Mouse (Mus musculus): ENCODE measurements at regions not wholly inside any gene's neighbourhood (a gene's known extent, or its start where the extent isn't known, plus 50 kb on each side); places are given as distances from the start of the nearest gene placed in this dataset.

- TF ChIP-seq ZMIZ1 (IDR thresholded peaks at IDR 0.05; ENCODE audit: low read depth, low read length) (no peak), CTCF (conservative IDR thresholded peaks at IDR 0.05 in 1 of 2, IDR thresholded peaks at IDR 0.05 in 1 of 2; ENCODE audit: low read depth in 2 of 2, low read length in 2 of 2) (no peak), GABPA (IDR thresholded peaks at IDR 0.05; ENCODE audit: insufficient replicate concordance, low read depth, low read length) (no peak), USF1 (IDR thresholded peaks at IDR 0.05; ENCODE audit: low read depth, low read length) (no peak), POLR2AphosphoS2 (IDR thresholded peaks at IDR 0.05; ENCODE audit: low read depth, low read length) (no peak), POLR2A (IDR thresholded peaks at IDR 0.05; ENCODE audit: low read depth, low read length) (no peak), MAFK (IDR thresholded peaks at IDR 0.05; ENCODE audit: insufficient replicate concordance, low read length) (no peak), CHD2 (IDR thresholded peaks at IDR 0.05; ENCODE audit: low read length) (no peak), NELFE (IDR thresholded peaks at IDR 0.05; ENCODE audit: low read depth, low read length) (no peak), MXI1 (IDR thresholded peaks at IDR 0.05; ENCODE audit: low read depth, low read length) (no peak), ZNF384 (IDR thresholded peaks at IDR 0.05; ENCODE audit: low read depth, low read length) (no peak)
Observed at GRCm38 (mm10) chr10:37241821-37242263, 103.1 kb upstream of the Marcks start.

All from CH12.LX (cell line).